Mouse (Mus musculus) limb, embryonic 13.5 days (tissue): ENCODE measurements around the gene Olfr1344. TPM values are rescaled to one million over a fixed set of nuclear protein-coding genes. Genes with fewer than 3 reads are reported as not detected.

ENCODE experiments used
- ATAC-seq: fragments of 200-750 bp; cut with Nextera tagmentation; 2 replicates; pipeline ENCODE4 v1.8.0; 2017; ENCODE audit warnings: low read depth, moderate number of reproducible peaks, moderate TSS enrichment; ENCODE audit not compliant: low FRiP score
- H3K27ac ChIP-seq: fragments of 300-500 bp; sonication (generic); 2 replicates; pipeline ENCODE4 v1.5.1; 2015; ENCODE audit warnings: inconsistent platforms, mild to moderate bottlenecking, moderate library complexity
- H3K27me3 ChIP-seq: fragments of 300-500 bp; sonication (generic); 2 replicates; pipeline ENCODE4 v1.6.1; 2015; ENCODE audit warnings: mild to moderate bottlenecking, inconsistent platforms
- H3K36me3 ChIP-seq: fragments of 300-500 bp; sonication (generic); 2 replicates; pipeline ENCODE4 v1.6.1; 2015; ENCODE audit warnings: inconsistent platforms, mild to moderate bottlenecking, moderate library complexity
- H3K4me1 ChIP-seq: fragments of 300-500 bp; sonication (generic); 2 replicates; pipeline ENCODE4 v1.6.1; 2015; ENCODE audit warnings: inconsistent platforms
- H3K4me2 ChIP-seq: fragments of 300-500 bp; sonication (generic); replicated peaks from 2 replicates; pipeline ENCODE4 v1.6.1; 2015; ENCODE audit warnings: inconsistent platforms, mild to moderate bottlenecking, moderate library complexity
- H3K4me3 ChIP-seq: fragments of 300-500 bp; sonication (generic); 2 replicates; pipeline ENCODE4 v1.5.1; 2015; ENCODE audit warnings: moderate library complexity, mild to moderate bottlenecking, inconsistent platforms
- H3K9ac ChIP-seq: fragments of 300-500 bp; sonication (generic); 2 replicates; pipeline ENCODE4 v1.6.1; 2015; ENCODE audit warnings: mild to moderate bottlenecking, inconsistent platforms
- H3K9me3 ChIP-seq: fragments of 300-500 bp; sonication (generic); 2 replicates; pipeline ENCODE4 v1.6.1; 2016; ENCODE audit warnings: inconsistent platforms
- WGBS: fragments of 180-500 bp; shearing (Covaris S2); methylation state at CpG from one replicate; pipeline ENCODE4 v1.1.7; 2015; 5-methylcytosine and 5-hydroxymethylcytosine counted together
- polyA plus RNA-seq: library from polyadenylated mRNA; unstranded; fragments of >200 nt; fragmentation: Nextera tagmentation; extraction: Ambion mirVana; gene quantifications from 2 replicates; pipeline ENCODE4 v1.2.1, GENCODE M21; 2015

Olfr1344 gene
- polyA plus RNA-seq = not detected in 2 replicates

DNA sequence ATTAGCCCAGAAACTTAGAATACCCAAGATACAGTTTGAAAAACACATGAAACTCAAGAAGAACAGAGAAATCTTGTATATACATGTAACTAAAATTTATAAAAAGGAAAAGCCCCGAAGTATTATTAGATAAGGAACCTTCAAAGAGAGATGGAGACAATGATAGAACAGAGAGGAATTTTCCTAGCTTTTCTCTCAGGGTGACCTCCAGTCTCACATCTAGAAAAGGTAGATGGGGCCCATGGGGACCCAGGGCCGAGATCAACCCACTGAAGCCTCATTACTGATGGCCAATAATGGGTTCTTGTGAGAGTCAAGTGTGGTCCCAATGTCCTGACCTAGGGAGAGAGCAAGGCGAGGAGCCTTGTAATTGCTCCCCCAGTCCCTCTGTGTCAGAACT lies at the start of gene Olfr1344:
TSS of gene Olfr1344 (plus strand) at position 301 of the 400 bp plus-strand sequence.
- WGBS = 62% methylated on average over 3 of the region's 3 CpGs
- Histone ChIP-seq H3K36me3 (no peaks in the 10 kb centered on the region), H3K9ac (no peak within 1 kb of the TSS), H3K27ac (no peak within 1 kb of the TSS), H3K4me3 (no peak within 1 kb of the TSS), H3K4me2 (no peak within 1 kb of the TSS), H3K9me3 (no peaks in the 10 kb centered on the region), H3K4me1 (no peaks in the 10 kb centered on the region), H3K27me3 (no peaks in the 10 kb centered on the region)
- no peak for ATAC-seq

DNA sequence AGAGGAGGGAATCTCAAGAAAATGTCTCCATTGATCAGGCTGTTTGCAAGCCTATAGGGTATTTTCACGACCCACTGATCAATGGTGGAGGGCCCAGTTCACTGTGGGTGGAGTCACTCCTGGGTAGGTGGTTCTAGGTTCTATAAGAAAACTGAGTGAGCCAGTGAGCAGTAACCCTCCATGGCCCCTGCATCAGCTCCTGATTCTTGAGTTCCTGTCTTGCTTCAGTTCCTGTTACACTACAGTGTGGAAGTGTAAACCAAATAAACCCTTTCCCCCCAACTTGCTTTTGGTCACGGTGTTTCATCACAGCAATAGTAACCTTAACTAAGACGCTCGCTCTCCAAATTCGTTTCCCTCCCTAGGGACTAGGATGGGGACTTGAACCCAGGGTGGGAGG lies 49.5 kb upstream of the Olfr1344 start:
- Histone ChIP-seq H3K9ac (no peak overlapping the region), H3K9me3 (no peaks in the 10 kb centered on the region), H3K4me2 (no peak overlapping the region), H3K4me1 (peaks cover 6% of the 10 kb centered on the region), H3K27me3 (no peaks in the 10 kb centered on the region), H3K27ac (no peak overlapping the region), H3K4me3 (no peak overlapping the region), H3K36me3 (peaks cover 57% of the 10 kb centered on the region)
- no peak for ATAC-seq
- WGBS = 85% methylated on average over 5 of the region's 5 CpGs

GRCm38 (mm10) chr7:6389449-6389848 lies 49.0 kb upstream of the Olfr1344 start:
- H3K4me3 ChIP-seq = no peak overlapping the region
- H3K27ac ChIP-seq = no peak overlapping the region
- 75% methylated on average over 5 of the region's 5 CpGs for WGBS
- no peak overlapping the region for H3K9ac ChIP-seq
- no peaks in the 10 kb centered on the region for H3K27me3 ChIP-seq
- peaks cover 62% of the 10 kb centered on the region for H3K36me3 ChIP-seq
- H3K4me1 ChIP-seq = peaks cover under 1% of the 10 kb centered on the region; the same call in 1 of the 2 replicates
- no peak overlapping the region for H3K4me2 ChIP-seq
- no peak for ATAC-seq
- no peaks in the 10 kb centered on the region for H3K9me3 ChIP-seq

- no peaks in the 10 kb centered on the region for H3K27me3 ChIP-seq
- peak; percentile 91 for ATAC-seq
- H3K4me3 ChIP-seq = peak within 1 kb of the TSS; percentile 52
- peak within 1 kb of the TSS; percentile 64 for H3K9ac ChIP-seq
- no peaks in the 10 kb centered on the region for H3K4me1 ChIP-seq
- no peaks in the 10 kb centered on the region for H3K9me3 ChIP-seq
- H3K27ac ChIP-seq = no peak within 1 kb of the TSS
- 21% methylated on average over 25 of the region's 25 CpGs for WGBS
- H3K4me2 ChIP-seq = peak within 1 kb of the TSS; percentile 69
- H3K36me3 ChIP-seq = peaks cover 24% of the 10 kb centered on the region
Measured at GRCm38 (mm10) chr7:6397996-6398975, 40.2 kb upstream of the Olfr1344 start, which contains the start of gene Smim17. Gene Smim17 (plus strand): TSS chr7:6398715.

- 1% methylated on average over 17 of the region's 17 CpGs for WGBS
- no peak within 1 kb of the TSS for H3K4me3 ChIP-seq
Measured at GRCm38 (mm10) chr7:6410043-6410442, 28.4 kb upstream of the Olfr1344 start, which contains the start of gene Gm20715. Gene Gm20715 (plus strand): TSS chr7:6410277.

GRCm38 (mm10) chr7:6414626-6415441 lies 23.7 kb upstream of the Olfr1344 start:
- 11% methylated on average over 20 of the region's 22 CpGs for WGBS
- Histone ChIP-seq H3K9me3 (no peaks in the 10 kb centered on the region), H3K4me3 (no peak overlapping the region), H3K36me3 (no peaks in the 10 kb centered on the region), H3K4me1 (no peaks in the 10 kb centered on the region), H3K27ac (no peak overlapping the region), H3K9ac (no peak overlapping the region), H3K4me2 (no peak overlapping the region), H3K27me3 (0 out of 2 replicates have a peak, but pooled peaks cover 7% of the 10 kb centered on the region)
- ATAC-seq = no peak

More at GRCm38 (mm10) chr7:6410043-6410442, 28.4 kb upstream of the Olfr1344 start, which contains the start of gene Gm20715:
- Histone ChIP-seq H3K27me3 (0 out of 2 replicates have a peak, but pooled peaks cover 3% of the 10 kb centered on the region), H3K36me3 (no peaks in the 10 kb centered on the region), H3K4me2 (no peak within 1 kb of the TSS), H3K9ac (no peak within 1 kb of the TSS), H3K27ac (no peak within 1 kb of the TSS), H3K4me1 (no peaks in the 10 kb centered on the region), H3K9me3 (no peaks in the 10 kb centered on the region)
- ATAC-seq = peak; percentile 97

DNA sequence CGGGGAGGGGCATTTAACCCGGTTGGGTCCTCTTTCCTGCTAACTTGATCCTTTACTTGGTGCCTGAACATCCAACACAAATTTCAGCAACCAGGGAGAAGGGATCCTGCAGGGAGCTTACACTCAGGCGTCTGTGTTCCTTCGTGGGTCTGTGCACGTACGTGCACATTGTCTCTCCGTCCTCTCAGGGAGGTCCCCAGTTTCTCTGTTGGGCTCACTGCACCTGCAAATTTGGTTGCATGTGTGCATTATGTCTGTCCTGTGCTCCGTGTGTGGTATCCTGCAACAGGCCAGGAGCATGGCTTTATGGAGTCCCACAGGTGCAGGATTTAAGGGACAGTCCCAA lies 23.1 kb upstream of the Olfr1344 start:
- no peak for ATAC-seq
- Histone ChIP-seq H3K27me3 (0 out of 2 replicates have a peak, but pooled peaks cover 7% of the 10 kb centered on the region), H3K4me2 (no peak overlapping the region), H3K27ac (no peak overlapping the region), H3K36me3 (no peaks in the 10 kb centered on the region), H3K4me3 (no peak overlapping the region), H3K9ac (no peak overlapping the region), H3K4me1 (no peaks in the 10 kb centered on the region), H3K9me3 (no peaks in the 10 kb centered on the region)
- 20% methylated on average over 8 of the region's 8 CpGs for WGBS

DNA sequence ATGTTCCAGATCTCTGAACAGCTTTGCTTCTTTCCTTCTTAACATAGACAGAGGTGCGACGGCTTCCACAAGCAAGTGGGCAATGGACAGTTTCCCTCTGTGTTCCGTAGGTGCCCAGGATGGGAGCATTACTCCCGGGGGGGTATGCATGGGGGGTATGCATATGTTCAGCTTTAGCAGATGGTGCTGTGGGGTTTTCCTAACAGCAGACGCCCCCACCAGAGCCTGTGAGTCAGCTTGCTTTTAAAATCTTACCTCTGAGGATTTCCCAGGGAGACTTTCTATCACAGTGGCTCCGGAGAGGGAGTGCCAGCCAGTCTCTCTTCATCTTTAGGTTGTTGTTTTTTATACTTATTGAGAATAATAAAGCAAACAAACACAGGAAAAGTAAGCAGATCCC lies 18.6 kb upstream of the Olfr1344 start:
- no peak for ATAC-seq
- Histone ChIP-seq H3K4me1 (no peaks in the 10 kb centered on the region), H3K9me3 (no peaks in the 10 kb centered on the region), H3K27ac (no peak overlapping the region), H3K9ac (no peak overlapping the region), H3K36me3 (no peaks in the 10 kb centered on the region), H3K4me2 (no peak overlapping the region), H3K4me3 (no peak overlapping the region), H3K27me3 (0 out of 2 replicates have a peak, but pooled peaks cover 4% of the 10 kb centered on the region)
- 77% methylated on average over 6 of the region's 6 CpGs for WGBS

DNA sequence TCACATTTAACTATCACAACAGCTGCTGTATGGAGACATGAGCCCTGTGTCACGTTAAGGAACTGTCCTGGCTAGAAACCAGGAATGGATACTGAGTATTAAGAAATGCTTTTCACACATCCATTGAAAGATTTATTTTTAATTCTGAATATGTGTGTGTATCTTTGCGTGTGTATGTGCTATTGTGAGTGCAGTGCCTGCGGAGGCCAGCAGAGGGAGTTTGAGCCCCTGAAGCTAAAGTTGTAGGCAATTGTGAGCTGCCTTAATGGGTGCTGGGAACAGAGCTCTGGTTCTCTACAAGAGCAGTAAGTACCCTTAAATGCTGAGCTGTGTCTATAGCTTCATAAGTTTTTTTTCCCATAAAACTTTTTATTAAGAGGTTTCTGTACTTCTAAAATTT lies 9.1 kb upstream of the Olfr1344 start:
- H3K9me3 ChIP-seq = peaks cover 11% of the 10 kb centered on the region; the same call in 1 of the 2 replicates
- 89% methylated on average over 3 of the region's 3 CpGs for WGBS
- H3K4me2 ChIP-seq = no peak overlapping the region
- H3K4me1 ChIP-seq = no peaks in the 10 kb centered on the region
- no peaks in the 10 kb centered on the region for H3K27me3 ChIP-seq
- H3K27ac ChIP-seq = no peak overlapping the region
- H3K9ac ChIP-seq = no peak overlapping the region
- H3K36me3 ChIP-seq = no peaks in the 10 kb centered on the region
- H3K4me3 ChIP-seq = no peak overlapping the region
- no peak for ATAC-seq

DNA sequence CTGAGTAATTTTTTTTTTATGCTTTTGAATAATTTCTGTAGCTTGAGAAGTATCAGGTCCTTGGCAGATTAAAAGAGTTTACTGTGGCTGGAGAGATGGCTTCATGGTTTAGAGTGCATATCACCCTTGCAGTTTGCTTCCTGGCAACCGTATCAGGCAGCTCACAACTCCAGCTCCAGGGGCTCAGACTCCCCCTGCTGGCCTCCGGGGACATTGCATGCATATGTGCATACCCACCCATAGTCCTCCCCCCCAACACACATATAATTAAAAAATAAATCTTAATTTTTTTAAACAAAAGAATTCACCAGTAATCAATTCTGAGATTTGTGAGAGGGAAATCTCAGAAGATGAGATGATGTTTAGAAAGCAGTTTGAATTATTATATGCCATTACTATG lies 8.1 kb upstream of the Olfr1344 start:
- ATAC-seq = no peak
- no peaks in the 10 kb centered on the region for H3K27me3 ChIP-seq
- no peaks in the 10 kb centered on the region for H3K36me3 ChIP-seq
- peaks cover 11% of the 10 kb centered on the region; the same call in 1 of the 2 replicates for H3K9me3 ChIP-seq
- no peak overlapping the region for H3K27ac ChIP-seq
- H3K4me3 ChIP-seq = no peak overlapping the region
- H3K9ac ChIP-seq = no peak overlapping the region
- WGBS = 42% methylated on average over 2 of the region's 2 CpGs
- no peaks in the 10 kb centered on the region for H3K4me1 ChIP-seq
- no peak overlapping the region for H3K4me2 ChIP-seq

GRCm38 (mm10) chr7:6441173-6441572 lies 2.7 kb downstream of the Olfr1344 start:
- no peak overlapping the region for H3K27ac ChIP-seq
- H3K27me3 ChIP-seq = no peaks in the 10 kb centered on the region
- H3K4me3 ChIP-seq = no peak overlapping the region
- ATAC-seq = no peak
- H3K9ac ChIP-seq = no peak overlapping the region
- no peaks in the 10 kb centered on the region for H3K4me1 ChIP-seq
- no peak overlapping the region for H3K4me2 ChIP-seq
- WGBS = 63% methylated on average over 2 of the region's 2 CpGs
- H3K36me3 ChIP-seq = no peaks in the 10 kb centered on the region
- H3K9me3 ChIP-seq = 0 out of 2 replicates have a peak, but pooled peaks cover 2% of the 10 kb centered on the region

- 78% methylated on average over 5 of the region's 5 CpGs for WGBS
- no peak overlapping the region for H3K9ac ChIP-seq
- H3K36me3 ChIP-seq = no peaks in the 10 kb centered on the region
- 0 out of 2 replicates have a peak, but pooled peaks cover 7% of the 10 kb centered on the region for H3K9me3 ChIP-seq
- H3K27me3 ChIP-seq = no peaks in the 10 kb centered on the region
- no peak overlapping the region for H3K4me3 ChIP-seq
- H3K4me2 ChIP-seq = no peak overlapping the region
- ATAC-seq = no peak
- H3K27ac ChIP-seq = no peak overlapping the region
- no peaks in the 10 kb centered on the region for H3K4me1 ChIP-seq
Measured at GRCm38 (mm10) chr7:6447771-6448170, 9.3 kb downstream of the Olfr1344 start.
